Mouse (Mus musculus) heart, postnatal 0 days (tissue): Measurements from ENCODE around the gene Agap2. TPM values are rescaled to one million over a fixed set of nuclear protein-coding genes. Genes with fewer than 3 reads are reported as not detected.

ENCODE experiments used
- ATAC-seq: fragments of 200-750 bp; cut with Nextera tagmentation; 2 replicates; pipeline ENCODE4 v1.8.0; 2017; ENCODE audit warnings: low read depth, moderate number of reproducible peaks, moderate library complexity; ENCODE audit not compliant: insufficient read depth
- DNase-seq: peaks from one replicate; pipeline ENCODE4 v3.0.0-alpha.2; 2016; ENCODE audit warnings: low spot score
- H3K27ac ChIP-seq: fragments of 300-500 bp; sonication (generic); 2 replicates; pipeline ENCODE4 v1.5.1; 2014; ENCODE audit warnings: low read depth, mild to moderate bottlenecking
- H3K27me3 ChIP-seq: fragments of 300-500 bp; sonication (generic); 2 replicates; pipeline ENCODE4 v1.6.1; 2014; ENCODE audit warnings: low read length, mixed read lengths; ENCODE audit not compliant: control insufficient read depth, insufficient read depth
- H3K36me3 ChIP-seq: fragments of 300-500 bp; sonication (generic); replicated peaks from 2 replicates; pipeline ENCODE4 v1.6.1; 2014; ENCODE audit warnings: low read length, mixed read lengths; ENCODE audit not compliant: control insufficient read depth, insufficient read depth
- H3K4me1 ChIP-seq: fragments of 300-500 bp; sonication (generic); 2 replicates; pipeline ENCODE4 v1.6.1; 2014; ENCODE audit warnings: antibody characterized with exemption; ENCODE audit not compliant: control insufficient read depth, insufficient read depth
- H3K4me2 ChIP-seq: fragments of 300-500 bp; sonication (generic); 2 replicates; pipeline ENCODE4 v1.6.1; 2014; ENCODE audit warnings: low read depth, mild to moderate bottlenecking, low read length, moderate library complexity
- H3K4me3 ChIP-seq: fragments of 300-500 bp; sonication (generic); 2 replicates; pipeline ENCODE4 v1.5.1; 2014; ENCODE audit warnings: low read depth, low read length
- H3K9ac ChIP-seq: fragments of 300-500 bp; sonication (generic); replicated peaks from 2 replicates; pipeline ENCODE4 v1.6.1; 2014; ENCODE audit warnings: low read depth, low read length, mixed read lengths
- H3K9me3 ChIP-seq: fragments of 300-500 bp; sonication (generic); replicated peaks from 2 replicates; pipeline ENCODE4 v1.6.1; 2016; ENCODE audit warnings: low read length; ENCODE audit not compliant: control insufficient read depth
- CTCF ChIP-seq: IDR thresholded peaks from 2 replicates; pipeline ENCODE4 v1.5.1; 2016; ENCODE audit warnings: antibody characterized with exemption, control low read depth, low read depth
- EP300 ChIP-seq: IDR thresholded peaks from 2 replicates; pipeline ENCODE4 v1.6.1; 2016; ENCODE audit warnings: antibody characterized with exemption, low read depth
- whole genome bisulfite sequencing: fragments of 180-500 bp; shearing (Covaris S2); extraction: QIAGEN DNeasy Blood & Tissue Kit; methylation state at CpG from one replicate; pipeline ENCODE4 v1.1.7; 2014; 5-methylcytosine and 5-hydroxymethylcytosine counted together
- polyA plus RNA-seq: library from polyadenylated mRNA; unstranded; fragments of >200 nt; fragmentation: Nextera tagmentation; extraction: Ambion mirVana; gene quantifications from 2 replicates; pipeline ENCODE4 v1.2.1, GENCODE M21; 2015
- total RNA-seq: library from RNA; depleted of rRNA; stranded (reverse); fragments of >200 nt; gene quantifications from 2 replicates; pipeline ENCODE4 v1.2.3, GENCODE M21; 2014; ENCODE audit warnings: low replicate concordance

The Agap2 gene
- total and polyA plus RNA-seq, 2 experiments from 2014 or later, result 0.15 to 1.7 TPM

- no peak for DNase-seq
- no peak for TF ChIP-seq EP300
- no peak for TF ChIP-seq CTCF
- ATAC-seq, result no peak
- peaks cover 32% of the 10 kb centered on the region for H3K27me3 ChIP-seq
- H3K9me3 ChIP-seq, result no peaks in the 10 kb centered on the region
- H3K36me3 ChIP-seq, result no peaks in the 10 kb centered on the region
- no peak overlapping the region for H3K4me3 ChIP-seq
- H3K4me2 ChIP-seq, result no peak overlapping the region
- WGBS, result 75% methylated on average over 8 of the region's 8 CpGs
- no peaks in the 10 kb centered on the region for H3K4me1 ChIP-seq
- H3K27ac ChIP-seq, result no peak overlapping the region
- no peak overlapping the region for H3K9ac ChIP-seq
These were observed 19.7 kb upstream of the Agap2 start for GRCm38 (mm10) chr10:127055406-127055805.

GRCm38 (mm10) chr10:127056490-127056889 lies 18.6 kb upstream of the Agap2 start:
- peaks cover 24% of the 10 kb centered on the region for H3K27me3 ChIP-seq
- DNase-seq, result no peak
- no peak overlapping the region for H3K9ac ChIP-seq
- H3K9me3 ChIP-seq, result no peaks in the 10 kb centered on the region
- H3K4me2 ChIP-seq, result no peak overlapping the region
- 80% methylated on average over 20 of the region's 20 CpGs for WGBS
- no peak for ATAC-seq
- H3K27ac ChIP-seq, result no peak overlapping the region
- no peaks in the 10 kb centered on the region for H3K4me1 ChIP-seq
- TF ChIP-seq EP300 (no peak), CTCF (no peak)
- H3K4me3 ChIP-seq, result no peak overlapping the region
- H3K36me3 ChIP-seq, result no peaks in the 10 kb centered on the region

GRCm38 (mm10) chr10:127058161-127058560 lies 16.9 kb upstream of the Agap2 start:
- Histone ChIP-seq H3K36me3 (no peaks in the 10 kb centered on the region), H3K9me3 (no peaks in the 10 kb centered on the region), H3K27ac (no peak overlapping the region), H3K4me2 (peak overlapping the region; percentile 8; the same call in 1 of the 2 replicates), H3K9ac (no peak overlapping the region), H3K4me1 (no peaks in the 10 kb centered on the region), H3K27me3 (peaks cover 17% of the 10 kb centered on the region), H3K4me3 (no peak overlapping the region)
- TF ChIP-seq CTCF (peak; percentile 84), EP300 (no peak)
- ATAC-seq (no peak), DNase-seq (no peak)
- WGBS, result 2% methylated on average over 9 of the region's 9 CpGs

- Histone ChIP-seq H3K9me3 (no peaks in the 10 kb centered on the region), H3K27me3 (peaks cover 17% of the 10 kb centered on the region), H3K9ac (no peak overlapping the region), H3K4me3 (peak overlapping the region; percentile 76), H3K4me1 (no peaks in the 10 kb centered on the region), H3K27ac (no peak overlapping the region), H3K36me3 (no peaks in the 10 kb centered on the region), H3K4me2 (peak overlapping the region; percentile 100)
- no peak for ATAC-seq
- WGBS, result 11% methylated on average over 8 of the region's 8 CpGs
- DNase-seq, result no peak
- TF ChIP-seq EP300 (no peak), CTCF (no peak)
These were observed 16.4 kb upstream of the Agap2 start for GRCm38 (mm10) chr10:127058708-127059107.

GRCm38 (mm10) chr10:127059174-127059967 lies 15.7 kb upstream of the Agap2 start:
- TF ChIP-seq CTCF (no peak), EP300 (no peak)
- H3K9ac ChIP-seq, result peak overlapping the region; percentile 59
- no peaks in the 10 kb centered on the region for H3K36me3 ChIP-seq
- ATAC-seq (no peak), DNase-seq (no peak)
- peaks cover 2% of the 10 kb centered on the region; the same call in 1 of the 2 replicates for H3K4me1 ChIP-seq
- H3K9me3 ChIP-seq, result no peaks in the 10 kb centered on the region
- peak overlapping the region; percentile 100 for H3K4me2 ChIP-seq
- peak overlapping the region; percentile 76 for H3K4me3 ChIP-seq
- WGBS, result 1% methylated on average over 29 of the region's 92 CpGs
- H3K27me3 ChIP-seq, result peaks cover 17% of the 10 kb centered on the region
- no peak overlapping the region for H3K27ac ChIP-seq
